Mouse (Mus musculus): ENCODE measurements around the gene Zfp866. TPM values are rescaled to one million over a fixed set of nuclear protein-coding genes. Genes with fewer than 3 reads are reported as not detected.

Zfp866 gene
- polyA plus RNA-seq, 1 experiment from 2014 or later: 6.1 TPM

GRCm38 (mm10) chr8:69777111-69777510 lies 13.9 kb downstream of the Zfp866 start:
- H3K9me3 ChIP-seq (ENCODE audit: control insufficient read depth): no peaks in the 10 kb centered on the region
- no peak for TF ChIP-seq CTCF (IDR thresholded peaks at IDR 0.05; ENCODE audit: low read depth)
- H3K27me3 ChIP-seq (replicated peaks; ENCODE audit: control insufficient read depth, insufficient read depth, low read length): no peaks in the 10 kb centered on the region
- H3K4me1 ChIP-seq (replicated peaks; ENCODE audit: control insufficient read depth, insufficient read depth, low read length): 0 out of 2 replicates have a peak, but pooled peaks cover 3% of the 10 kb centered on the region
- no peak overlapping the region for H3K4me2 ChIP-seq (replicated peaks; ENCODE audit: low read depth)
- 57% methylated on average over 12 of the region's 12 CpGs for WGBS
- no peak overlapping the region for H3K9ac ChIP-seq (ENCODE audit: low read depth, low read length)
- no peaks in the 10 kb centered on the region for H3K36me3 ChIP-seq (ENCODE audit: control insufficient read depth, insufficient read depth)
- no peak for ATAC-seq
- H3K4me3 ChIP-seq (ENCODE audit: low read depth, low read length): no peak overlapping the region
- H3K27ac ChIP-seq (ENCODE audit: low read depth, low read length): no peak overlapping the region

DNA sequence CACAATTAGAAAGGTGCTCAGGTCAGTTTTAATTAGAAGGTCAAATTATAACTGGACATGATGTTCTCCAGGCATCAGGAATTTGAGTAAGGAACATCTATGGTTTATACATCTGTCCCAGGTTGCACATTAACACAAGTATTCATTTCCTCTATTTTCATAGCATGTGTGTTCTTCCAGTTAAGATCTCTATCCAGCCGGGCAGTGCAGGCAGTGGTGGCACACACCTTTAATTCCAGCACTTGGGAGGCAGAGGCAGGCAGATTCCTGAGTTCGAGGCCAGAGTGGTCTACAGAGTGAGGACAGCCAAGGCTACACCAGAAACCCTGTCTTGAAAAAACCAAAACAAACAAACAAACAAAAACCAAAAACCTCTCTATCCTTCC lies 15.8 kb downstream of the Zfp866 start:
- WGBS: 43% methylated on average over 2 of the region's 2 CpGs
- H3K27ac ChIP-seq (ENCODE audit: low read depth, low read length): no peak overlapping the region
- no peak overlapping the region for H3K9ac ChIP-seq (ENCODE audit: low read depth, low read length)
- H3K4me2 ChIP-seq (replicated peaks; ENCODE audit: low read depth): peak overlapping the region; percentile 59
- TF ChIP-seq CTCF (IDR thresholded peaks at IDR 0.05; ENCODE audit: low read depth): no peak
- H3K4me3 ChIP-seq (ENCODE audit: low read depth, low read length): peak overlapping the region; percentile 87
- ATAC-seq: no peak
- H3K4me1 ChIP-seq (replicated peaks; ENCODE audit: control insufficient read depth, insufficient read depth, low read length): 0 out of 2 replicates have a peak, but pooled peaks cover 3% of the 10 kb centered on the region
- no peaks in the 10 kb centered on the region for H3K27me3 ChIP-seq (replicated peaks; ENCODE audit: control insufficient read depth, insufficient read depth, low read length)
- H3K9me3 ChIP-seq (ENCODE audit: control insufficient read depth): no peaks in the 10 kb centered on the region
- H3K36me3 ChIP-seq (ENCODE audit: control insufficient read depth, insufficient read depth): no peaks in the 10 kb centered on the region

GRCm38 (mm10) chr8:69774503-69775148 lies 16.4 kb downstream of the Zfp866 start, which contains the start of gene Gm20422:
TSS of gene Gm20422 (minus strand) at chr8:69774886.
- peak within 1 kb of the TSS; percentile 91 for H3K9ac ChIP-seq (ENCODE audit: low read depth, low read length)
- ATAC-seq: peak; percentile 100
- H3K4me1 ChIP-seq (replicated peaks; ENCODE audit: control insufficient read depth, insufficient read depth, low read length): 0 out of 2 replicates have a peak, but pooled peaks cover 3% of the 10 kb centered on the region
- no peak for TF ChIP-seq CTCF (IDR thresholded peaks at IDR 0.05; ENCODE audit: low read depth)
- under 1% methylated on average over 41 of the region's 41 CpGs for WGBS
- H3K36me3 ChIP-seq (ENCODE audit: control insufficient read depth, insufficient read depth): 0 out of 2 replicates have a peak, but pooled peaks cover under 1% of the 10 kb centered on the region
- no peaks in the 10 kb centered on the region for H3K27me3 ChIP-seq (replicated peaks; ENCODE audit: control insufficient read depth, insufficient read depth, low read length)
- H3K4me3 ChIP-seq (ENCODE audit: low read depth, low read length): peak within 1 kb of the TSS; percentile 87
- H3K27ac ChIP-seq (ENCODE audit: low read depth, low read length): peak within 1 kb of the TSS; percentile 99
- no peaks in the 10 kb centered on the region for H3K9me3 ChIP-seq (ENCODE audit: control insufficient read depth)
- peak within 1 kb of the TSS; percentile 59 for H3K4me2 ChIP-seq (replicated peaks; ENCODE audit: low read depth)

GRCm38 (mm10) chr8:69772106-69772505 lies 18.9 kb downstream of the Zfp866 start:
- Histone ChIP-seq H3K4me2 (replicated peaks; ENCODE audit: low read depth) (no peak overlapping the region), H3K27ac (ENCODE audit: low read depth, low read length) (no peak overlapping the region), H3K4me1 (replicated peaks; ENCODE audit: control insufficient read depth, insufficient read depth, low read length) (0 out of 2 replicates have a peak, but pooled peaks cover 3% of the 10 kb centered on the region), H3K36me3 (ENCODE audit: control insufficient read depth, insufficient read depth) (peaks cover 23% of the 10 kb centered on the region), H3K27me3 (replicated peaks; ENCODE audit: control insufficient read depth, insufficient read depth, low read length) (no peaks in the 10 kb centered on the region), H3K9me3 (ENCODE audit: control insufficient read depth) (no peaks in the 10 kb centered on the region), H3K9ac (ENCODE audit: low read depth, low read length) (no peak overlapping the region), H3K4me3 (ENCODE audit: low read depth, low read length) (no peak overlapping the region)
- ATAC-seq: no peak
- WGBS: 78% methylated on average over 2 of the region's 2 CpGs
- no peak for TF ChIP-seq CTCF (IDR thresholded peaks at IDR 0.05; ENCODE audit: low read depth)

- no peak for TF ChIP-seq CTCF (IDR thresholded peaks at IDR 0.05; ENCODE audit: low read depth)
- WGBS: 82% methylated on average over 9 of the region's 9 CpGs
- H3K27me3 ChIP-seq (replicated peaks; ENCODE audit: control insufficient read depth, insufficient read depth, low read length): no peaks in the 10 kb centered on the region
Observed at GRCm38 (mm10) chr8:69771221-69771620, 19.8 kb downstream of the Zfp866 start.

GRCm38 (mm10) chr8:69761814-69762445 lies 29.0 kb downstream of the Zfp866 start:
- Histone ChIP-seq H3K4me3 (ENCODE audit: low read depth, low read length) (no peak overlapping the region), H3K9me3 (ENCODE audit: control insufficient read depth) (peaks cover 13% of the 10 kb centered on the region; the same call in 1 of the 2 replicates), H3K27me3 (replicated peaks; ENCODE audit: control insufficient read depth, insufficient read depth, low read length) (no peaks in the 10 kb centered on the region), H3K4me2 (replicated peaks; ENCODE audit: low read depth) (no peak overlapping the region), H3K27ac (ENCODE audit: low read depth, low read length) (no peak overlapping the region), H3K9ac (ENCODE audit: low read depth, low read length) (no peak overlapping the region), H3K36me3 (ENCODE audit: control insufficient read depth, insufficient read depth) (peaks cover 62% of the 10 kb centered on the region), H3K4me1 (replicated peaks; ENCODE audit: control insufficient read depth, insufficient read depth, low read length) (no peaks in the 10 kb centered on the region)
- 91% methylated on average over 4 of the region's 4 CpGs for WGBS
- TF ChIP-seq CTCF (IDR thresholded peaks at IDR 0.05; ENCODE audit: low read depth): no peak
- no peak for ATAC-seq

More at GRCm38 (mm10) chr8:69771221-69771620, 19.8 kb downstream of the Zfp866 start:
- Histone ChIP-seq H3K9ac (ENCODE audit: low read depth, low read length) (no peak overlapping the region), H3K9me3 (ENCODE audit: control insufficient read depth) (peaks cover 5% of the 10 kb centered on the region; the same call in 1 of the 2 replicates), H3K27ac (ENCODE audit: low read depth, low read length) (no peak overlapping the region), H3K36me3 (ENCODE audit: control insufficient read depth, insufficient read depth) (peaks cover 32% of the 10 kb centered on the region), H3K4me3 (ENCODE audit: low read depth, low read length) (no peak overlapping the region), H3K4me2 (replicated peaks; ENCODE audit: low read depth) (no peak overlapping the region), H3K4me1 (replicated peaks; ENCODE audit: control insufficient read depth, insufficient read depth, low read length) (0 out of 2 replicates have a peak, but pooled peaks cover 3% of the 10 kb centered on the region)
- ATAC-seq: no peak

Measured in intestine, postnatal 0 days (tissue).